17 mouse cellular contexts compared by ENCODE assay signal in the genomic region with DNA sequence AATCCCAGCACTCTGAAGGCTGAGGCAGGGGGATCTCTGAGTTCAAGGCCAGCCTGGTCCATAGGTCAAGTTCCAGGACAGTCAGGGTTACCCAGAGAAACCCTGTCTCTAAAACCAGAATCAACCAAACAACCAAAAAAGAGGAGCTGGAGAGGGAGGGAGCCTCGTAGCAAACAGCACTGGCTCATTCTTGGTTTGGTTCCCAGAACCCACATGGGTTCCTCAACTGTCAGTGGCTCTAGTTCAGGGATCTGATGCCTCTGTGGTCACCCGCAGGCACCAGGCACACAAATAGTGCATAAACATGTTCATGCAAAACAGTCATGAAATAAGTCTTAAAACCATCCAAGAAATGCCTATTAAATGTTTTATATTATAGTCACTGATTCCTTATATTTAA. TPM values are rescaled to one million over a fixed set of nuclear protein-coding genes. Genes with fewer than 3 reads are reported as not detected.
DNase-seq lines count a peak whose midpoint lies in the region.
"Had no signal": no experiment of that assay in that cellular context is flagged by ENCODE, and none has a peak within 500 bp of the region (broad histone marks: within the 10 kb centered on the region; RNA-seq: fewer than 3 reads in every experiment).

No protein-coding gene starts in this region.

- DNase-seq in brain, adult 2 months (ENCODE audit: low read depth, low spot score): peak; percentile 95
- peak; percentile 70 for DNase-seq in cerebellum, adult 11 months
- peak; percentile 89 for DNase-seq in cerebellum, adult 9-10 months
- DNase-seq in cerebellum, postnatal 36 days: peak; percentile 73 to 75
- no peak for DNase-seq in left cerebral cortex, adult 18-20 months (ENCODE audit: low spot score in 2 of 2)
- DNase-seq in embryo, embryonic 9.5 days (ENCODE audit: extremely low spot score): no peak
- DNase-seq: adrenal gland, adult 2 months; B cell, adult 2 months; gastrocnemius, adult 2 months; gastrocnemius, postnatal 36 days; heart, adult 2 months; kidney, adult 11 months; left cerebral cortex, postnatal 4 days; lung, adult 2 months; lung, postnatal 10 days; thymus, adult 2 months; thymus, postnatal 36 days had no signal

RNA-seq across cellular contexts. Expression of a gene that starts 23.1 kb away (rescaled TPM):
- 10 to 100 TPM; 19.8 to 27.7 TPM for total RNA-seq in left cerebral cortex, adult 18-20 months (2021)

Comparison
In these comparisons a context has a peak if more than half of its experiments do, and no peak if none do; other contexts are left out.
1. DNase-seq: peak in brain, adult 2 months (single experiment), cerebellum, adult 11 months (single experiment), cerebellum, adult 9-10 months (single experiment) and cerebellum, postnatal 36 days (2 of 2); none in left cerebral cortex, adult 18-20 months (0 of 2) and embryo, embryonic 9.5 days (single experiment).